Mouse (Mus musculus) brain, adult 2 months (tissue): Measurements from ENCODE around the gene Prpf31.
"Not testable (repeated sequence)": the region's sequence is repeated elsewhere in the genome, so short reads cannot be mapped to it uniquely, and the experiment has no call there.

Source experiments
- DNase-seq: peaks from one replicate; pipeline ENCODE4 v3.0.0; 2011; ENCODE audit warnings: low read depth, low spot score

The Prpf31 gene

GRCm38 (mm10) chr7:3629543-3630477, at the start of gene Prpf31, which contains the start of gene Tfpt:
Gene Prpf31 (plus strand): TSS chr7:3629985.
Gene Tfpt (minus strand): TSS chr7:3629929.
- DNase-seq = peak; percentile 99

DNA sequence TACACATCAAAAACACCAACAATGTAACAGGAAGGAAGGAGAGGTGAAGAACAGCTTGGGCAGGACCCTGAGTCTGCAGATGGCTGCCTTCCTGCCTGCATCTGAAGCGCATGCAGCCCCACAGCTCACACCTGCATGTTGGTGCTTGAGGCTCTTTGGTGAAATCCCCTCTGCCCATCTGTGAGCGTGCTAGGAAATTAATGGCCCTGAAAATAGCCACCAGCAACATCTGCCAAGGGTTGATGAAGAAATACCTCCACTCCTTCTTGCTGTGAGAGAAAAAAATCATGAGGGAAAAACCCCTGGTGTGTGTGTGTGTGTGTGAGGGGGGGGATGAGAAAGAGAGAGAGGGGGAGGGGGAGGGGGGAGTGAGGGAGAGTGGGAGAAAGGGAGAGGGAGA, 49.8 kb upstream of the Prpf31 start:
- DNase-seq = no peak

GRCm38 (mm10) chr7:3585763-3586162, 44.0 kb upstream of the Prpf31 start:
- no peak for DNase-seq

DNA sequence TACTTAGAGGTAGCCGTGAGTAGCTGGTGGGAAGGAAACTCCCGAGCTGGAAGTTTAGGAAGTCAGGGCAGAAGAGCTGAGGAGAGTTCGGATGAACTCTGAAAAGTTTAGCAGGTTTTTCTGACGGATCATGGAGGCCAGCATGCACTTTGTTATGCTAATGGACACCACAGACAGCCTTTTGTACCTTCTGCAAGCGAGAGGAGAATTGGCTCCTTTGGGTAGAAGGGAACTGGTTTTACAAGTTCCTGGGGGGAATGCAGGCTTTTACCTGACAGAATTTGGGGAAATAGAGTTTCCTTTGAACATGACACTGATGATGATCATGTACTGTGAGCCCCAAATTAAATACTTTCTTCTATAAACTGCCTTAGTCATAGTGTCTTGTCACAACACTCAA, 43.5 kb upstream of the Prpf31 start:
- DNase-seq = no peak

DNA sequence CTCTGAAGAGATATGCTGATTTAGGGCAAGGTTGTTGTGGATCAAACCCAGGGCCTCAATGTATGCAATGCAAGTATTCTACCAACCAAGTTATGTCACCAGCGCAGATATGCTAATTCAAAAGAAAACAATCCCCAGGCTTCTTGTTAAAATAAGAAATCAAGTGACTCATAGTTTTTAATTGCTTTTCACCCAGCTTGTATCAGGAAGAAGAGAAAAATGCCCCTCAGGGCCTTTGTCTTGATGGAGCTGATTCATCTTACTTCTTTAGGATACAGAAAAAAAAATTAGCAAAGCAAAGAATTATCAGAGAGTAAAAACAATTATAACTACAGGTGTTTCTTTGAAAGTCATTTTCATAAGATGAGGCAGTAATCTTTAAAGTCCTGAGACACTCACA, 42.5 kb upstream of the Prpf31 start:
- peak; percentile 49 for DNase-seq

DNA sequence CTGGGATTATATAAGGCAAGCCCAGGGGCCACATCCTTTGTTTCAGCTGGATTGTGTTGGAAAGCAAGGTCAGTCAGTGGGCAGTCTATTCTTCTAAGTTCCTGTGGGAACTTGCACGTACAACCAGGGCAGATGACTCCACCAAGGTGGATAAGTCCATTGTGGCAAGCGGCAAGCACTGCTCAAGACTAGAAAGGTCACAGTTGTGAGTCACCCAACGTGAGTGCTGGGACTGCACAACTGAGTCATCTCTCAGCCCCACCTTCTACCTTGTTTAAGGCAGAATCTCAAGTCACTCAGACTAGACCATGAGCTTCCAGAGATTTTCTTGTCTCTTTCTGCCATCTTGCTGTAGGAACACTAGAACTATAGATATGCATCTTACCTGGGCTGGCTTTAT, 39.2 kb upstream of the Prpf31 start:
- peak; percentile 40 for DNase-seq

GRCm38 (mm10) chr7:3591534-3591933, 38.3 kb upstream of the Prpf31 start:
- no peak for DNase-seq

DNA sequence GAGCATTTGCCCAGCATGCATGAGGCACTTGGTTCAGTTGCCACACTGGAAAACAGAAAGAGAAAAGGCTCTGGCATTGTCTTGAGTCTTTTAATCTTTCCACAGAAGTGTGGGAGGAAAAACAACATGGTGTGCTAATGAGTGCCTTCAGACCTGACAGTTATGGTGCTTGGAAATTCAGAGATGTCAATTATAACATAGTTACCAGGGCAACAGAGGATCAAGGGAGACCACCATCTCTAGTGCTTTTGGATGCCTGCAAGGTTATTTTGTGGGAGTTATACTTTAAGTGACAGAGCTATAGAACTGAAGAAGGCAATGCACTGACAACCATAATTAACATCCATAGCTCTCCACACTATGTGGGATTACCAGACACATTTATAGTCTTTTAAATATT, 35.9 kb upstream of the Prpf31 start:
- no peak for DNase-seq

DNA sequence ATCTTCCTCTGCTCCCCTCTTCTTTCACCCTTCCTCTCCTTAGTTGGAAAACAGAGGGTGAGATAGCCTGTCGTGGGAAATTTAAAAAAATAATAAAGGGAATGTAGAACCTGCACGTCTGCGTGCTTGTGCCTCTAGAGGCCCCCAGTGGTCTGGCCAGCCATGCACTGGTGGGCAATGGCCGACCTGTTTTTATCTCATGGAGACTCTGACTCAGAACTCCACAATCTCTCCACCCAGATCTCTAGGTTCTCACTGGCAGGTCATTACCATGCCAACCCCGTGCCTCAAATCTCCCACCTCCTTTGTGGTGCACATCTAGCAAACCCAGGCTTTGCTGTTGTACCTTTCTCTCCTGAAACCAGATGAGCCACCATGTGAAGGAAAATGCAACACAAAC, 35.1 kb upstream of the Prpf31 start:
- DNase-seq = no peak

- no peak for DNase-seq
These were observed 34.6 kb upstream of the Prpf31 start for GRCm38 (mm10) chr7:3595146-3595545.

- DNase-seq = not testable (repeated sequence)
These were observed 32.0 kb upstream of the Prpf31 start for GRCm38 (mm10) chr7:3597755-3598154.

DNA sequence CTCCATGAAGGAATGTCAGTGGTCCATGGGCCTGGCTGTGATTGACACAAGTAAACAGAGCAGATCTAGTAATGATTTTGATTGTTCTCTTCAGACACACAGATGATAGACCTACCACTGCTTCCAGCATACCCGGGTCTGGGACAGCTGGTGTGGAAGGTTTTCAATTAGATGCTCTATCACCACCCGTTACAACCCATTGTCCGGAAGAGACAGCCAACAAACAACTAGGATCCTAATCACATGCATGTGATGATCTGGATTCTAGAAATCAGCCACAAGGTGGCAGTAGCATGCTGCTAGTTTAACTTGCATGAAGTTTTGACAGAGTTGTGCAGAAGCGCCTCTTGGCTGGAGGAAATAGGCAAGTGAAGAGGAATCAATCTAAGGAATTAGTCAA, 28.7 kb upstream of the Prpf31 start:
- peak; percentile 86 for DNase-seq

GRCm38 (mm10) chr7:3606798-3607197, 23.0 kb upstream of the Prpf31 start:
- peak; percentile 41 for DNase-seq

- DNase-seq = no peak
These were observed 22.4 kb upstream of the Prpf31 start for GRCm38 (mm10) chr7:3607391-3607790.

DNA sequence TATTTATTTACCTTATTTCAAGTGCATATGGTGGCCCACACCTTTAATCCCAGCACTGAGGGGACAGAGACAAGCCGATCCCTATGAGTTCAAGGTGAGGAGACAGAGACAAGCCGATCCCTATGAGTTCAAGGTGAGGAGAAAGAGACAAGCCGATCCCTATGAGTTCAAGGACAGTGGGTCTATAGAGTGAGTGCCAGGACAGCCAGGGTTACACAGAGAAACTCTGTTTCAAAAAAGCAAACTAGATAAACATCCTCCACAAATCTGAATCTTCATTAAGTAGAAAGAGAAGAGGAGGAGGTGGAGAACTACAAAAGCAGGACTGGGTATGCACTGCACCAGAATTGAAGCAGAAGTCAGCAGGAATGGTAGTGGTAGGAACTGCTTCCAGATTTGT, 21.1 kb upstream of the Prpf31 start:
- no peak for DNase-seq

- no peak for DNase-seq
These were observed 20.7 kb upstream of the Prpf31 start for GRCm38 (mm10) chr7:3609082-3609481.

GRCm38 (mm10) chr7:3610437-3610836, 19.3 kb upstream of the Prpf31 start:
- DNase-seq = no peak

- DNase-seq = no peak
These were observed 18.8 kb upstream of the Prpf31 start for GRCm38 (mm10) chr7:3611006-3611405.

DNA sequence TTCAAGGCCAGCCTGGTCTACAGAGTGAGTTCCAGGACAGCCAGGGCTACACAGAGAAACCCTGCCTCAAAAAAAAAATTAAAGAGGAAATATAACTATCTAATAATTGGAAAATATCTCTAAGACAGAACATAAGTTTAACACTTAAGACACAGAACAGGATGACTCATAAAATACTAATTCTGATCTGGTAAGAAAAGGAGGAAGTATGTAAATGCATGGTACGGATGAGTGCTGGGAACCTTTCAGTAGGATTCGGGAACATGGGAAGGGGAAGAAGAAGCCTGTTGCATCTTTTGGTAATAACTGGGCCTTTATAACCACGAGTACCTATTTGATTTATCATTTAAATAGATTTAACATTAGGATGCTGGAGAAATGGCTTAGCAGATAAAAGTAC, 15.8 kb upstream of the Prpf31 start:
- no peak for DNase-seq

DNA sequence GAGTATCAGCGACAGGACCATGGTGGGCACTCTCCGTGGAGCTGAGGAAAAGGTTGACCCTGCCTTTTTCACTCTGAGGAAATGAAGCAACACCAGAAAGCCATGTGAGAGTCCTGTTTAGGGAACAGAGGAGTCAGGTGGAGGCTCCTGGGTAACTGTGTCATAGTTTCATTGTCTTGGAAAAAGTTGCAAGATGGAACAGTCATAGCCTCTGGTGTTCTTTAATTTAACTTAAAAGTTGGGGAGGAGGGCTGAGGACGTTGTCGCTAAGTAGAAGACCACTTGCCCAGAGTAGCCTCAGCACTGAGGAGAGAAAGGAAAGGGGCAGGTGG, 13.8 kb upstream of the Prpf31 start, which contains the start of gene Oscar:
Gene Oscar (minus strand): TSS at position 101 of the 332 bp plus-strand sequence.
- DNase-seq = no peak

DNA sequence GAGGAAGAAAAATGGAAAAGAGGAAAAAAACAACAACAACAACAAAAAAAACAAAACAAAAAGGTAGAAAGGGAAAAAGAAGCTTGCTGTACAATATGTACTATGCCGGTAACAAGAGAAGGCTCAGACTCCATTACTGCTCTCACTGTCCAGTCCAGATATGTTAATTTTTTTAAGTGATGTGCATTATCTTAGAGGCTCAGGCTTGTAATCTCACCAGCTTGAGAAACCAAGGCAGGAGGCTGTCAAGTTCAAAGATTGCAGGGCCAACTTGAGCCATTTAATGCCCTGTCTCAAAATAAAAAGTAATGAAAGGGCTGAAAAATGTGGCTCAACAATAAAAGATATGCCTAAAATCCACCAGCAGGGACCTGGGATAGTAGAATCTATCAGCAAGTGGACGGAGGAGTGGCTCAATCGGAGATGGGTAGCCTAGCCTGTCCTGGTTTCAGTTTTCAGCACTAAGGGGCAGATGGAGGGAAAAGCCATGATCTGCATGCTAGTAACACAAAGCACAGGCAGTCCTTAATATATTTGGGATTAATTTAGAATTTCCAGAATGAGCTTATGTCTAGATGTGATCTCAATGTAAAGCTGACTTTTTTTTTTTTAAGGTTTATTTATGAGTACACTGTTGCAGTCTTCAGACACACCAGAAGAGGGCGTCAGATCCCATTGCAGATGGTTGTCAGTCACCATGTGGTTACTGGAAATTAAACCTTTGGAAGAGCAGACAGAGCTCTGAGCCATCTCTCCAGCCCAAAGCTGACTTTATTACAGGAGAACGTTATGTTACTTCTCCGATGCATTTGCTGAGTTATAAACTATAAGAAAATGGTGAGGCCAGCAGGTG, 13.2 kb upstream of the Prpf31 start:
- DNase-seq = no peak

- peak; percentile 98 for DNase-seq
These were observed 12.4 kb upstream of the Prpf31 start, which contains the start of gene Ndufa3 for GRCm38 (mm10) chr7:3617242-3617995. Gene Ndufa3 (plus strand): TSS chr7:3617373.
